Mouse (Mus musculus) urinary bladder, postnatal 25 days (tissue): ENCODE measurements around the gene Gmeb2.

Experiments
- DNase-seq: peaks from one replicate; pipeline ENCODE4 v3.0.0; 2022; ENCODE audit warnings: low spot score

Gmeb2 gene

DNA sequence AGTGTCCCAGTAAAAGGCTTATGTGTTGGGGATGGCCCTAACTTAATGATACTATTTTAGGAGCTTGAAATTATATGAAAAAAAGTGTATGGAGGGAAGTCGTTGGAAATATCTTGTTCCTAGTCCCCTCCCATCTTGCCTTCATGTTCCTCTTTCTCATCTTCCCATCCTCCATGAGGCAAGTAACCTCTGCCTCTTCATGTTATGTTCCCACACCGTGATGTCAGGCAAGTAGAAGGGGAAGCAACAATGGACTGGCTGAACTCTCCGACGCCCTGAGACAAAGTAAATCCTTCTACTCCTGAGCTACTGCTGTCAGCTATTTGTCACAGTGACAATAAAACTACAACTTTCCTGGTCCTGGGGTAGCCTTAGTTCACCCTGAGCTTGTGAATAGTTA, 13.2 kb downstream of the Gmeb2 start:
- no peak for DNase-seq

DNA sequence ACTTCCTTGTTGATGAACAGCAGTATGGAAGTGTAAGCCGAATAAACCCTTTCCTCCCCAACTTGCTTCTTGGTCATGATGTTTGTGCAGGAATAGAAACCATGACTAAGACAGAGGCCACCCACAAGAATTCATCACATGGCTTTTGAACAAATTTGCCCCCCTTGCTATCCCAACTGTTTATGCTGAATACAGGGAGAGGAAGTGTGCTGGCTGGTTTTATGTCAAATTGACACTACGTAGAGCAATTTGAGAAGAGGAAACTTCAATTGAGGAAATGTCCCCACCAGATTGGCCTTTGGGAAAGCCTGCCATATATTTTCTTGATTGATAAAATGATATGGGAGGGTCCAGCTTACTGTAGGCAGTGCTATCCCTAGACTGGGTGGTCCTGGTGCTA, 14.0 kb downstream of the Gmeb2 start:
- DNase-seq = no peak

DNA sequence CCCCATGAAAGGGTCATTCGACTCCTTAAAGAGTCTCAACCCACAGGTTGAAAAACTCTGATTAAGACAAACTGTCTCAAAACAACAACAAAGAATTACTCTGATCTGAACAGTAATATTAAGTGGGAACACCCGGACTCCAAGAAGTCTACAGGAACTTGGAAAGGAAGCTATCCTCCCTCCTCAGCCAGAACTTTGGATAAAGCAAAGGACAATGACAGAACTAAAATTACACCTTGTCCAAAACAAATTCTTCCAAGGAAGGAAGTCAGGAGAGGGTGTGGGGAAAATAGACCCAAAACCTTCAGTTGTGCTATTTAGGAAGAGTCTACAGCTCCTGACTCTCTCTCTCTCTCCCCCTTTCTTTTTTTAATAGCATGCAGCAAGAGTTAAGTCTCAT, 15.7 kb downstream of the Gmeb2 start:
- DNase-seq = no peak

DNA sequence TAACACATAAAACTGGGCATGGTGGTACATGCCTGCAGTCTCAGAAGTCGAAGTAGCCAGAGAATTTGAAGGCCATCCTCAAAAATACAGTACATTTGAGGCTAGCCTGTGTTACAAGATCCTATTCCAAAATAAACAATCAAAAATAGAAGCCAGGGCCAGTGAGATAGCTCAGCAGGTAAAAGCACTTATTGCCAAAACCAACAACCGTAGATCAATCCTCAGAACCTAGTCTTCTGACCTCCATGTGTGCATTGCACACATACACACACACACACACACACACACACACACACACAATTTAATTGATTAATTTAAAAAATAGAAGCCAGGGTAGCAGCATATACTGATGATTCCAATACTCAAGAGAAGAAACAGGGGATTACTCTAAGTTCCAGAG, 21.0 kb downstream of the Gmeb2 start:
- no peak for DNase-seq

DNA sequence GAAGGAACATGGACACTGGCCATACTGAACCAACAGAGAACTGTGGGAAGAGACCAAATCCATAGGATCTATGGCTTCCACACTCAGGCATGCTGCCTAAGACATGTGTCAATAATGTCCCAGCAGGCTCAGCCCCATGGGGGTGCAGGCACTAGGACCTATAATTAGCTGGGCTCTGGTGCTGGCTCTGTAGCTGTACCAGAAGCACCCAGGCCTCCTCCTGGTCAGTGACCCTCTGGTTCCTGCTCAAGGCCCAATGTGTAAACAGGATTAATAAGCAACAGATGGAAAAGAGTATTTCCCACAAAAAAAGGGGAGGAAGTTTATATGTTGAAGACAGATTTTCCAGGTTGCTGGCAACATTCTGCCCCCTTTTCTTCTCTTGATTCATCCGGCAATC, 34.6 kb downstream of the Gmeb2 start:
- DNase-seq = no peak

- no peak for DNase-seq
Measured at GRCm38 (mm10) chr2:181251841-181252240, 36.0 kb downstream of the Gmeb2 start.

DNA sequence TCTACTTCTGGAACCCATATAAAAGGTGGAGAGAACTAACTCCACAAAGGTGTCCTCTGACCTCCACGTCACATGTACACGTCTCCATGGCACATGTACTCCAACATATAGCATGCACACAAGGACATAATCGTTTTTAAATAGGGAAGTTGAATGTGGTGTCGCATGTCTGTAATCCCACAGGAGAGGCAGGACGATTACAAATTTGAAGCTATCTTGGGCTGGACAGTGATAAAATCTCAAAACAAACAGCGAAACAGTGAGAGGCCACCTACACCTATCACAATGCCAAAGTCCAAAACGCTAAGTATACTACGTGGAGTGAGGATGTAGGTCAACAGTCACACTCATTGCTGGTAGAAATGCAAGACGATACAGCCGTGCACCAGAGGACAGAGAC, 38.6 kb downstream of the Gmeb2 start:
- no peak for DNase-seq

GRCm38 (mm10) chr2:181245031-181245430, 42.8 kb downstream of the Gmeb2 start:
- DNase-seq = no peak

DNA sequence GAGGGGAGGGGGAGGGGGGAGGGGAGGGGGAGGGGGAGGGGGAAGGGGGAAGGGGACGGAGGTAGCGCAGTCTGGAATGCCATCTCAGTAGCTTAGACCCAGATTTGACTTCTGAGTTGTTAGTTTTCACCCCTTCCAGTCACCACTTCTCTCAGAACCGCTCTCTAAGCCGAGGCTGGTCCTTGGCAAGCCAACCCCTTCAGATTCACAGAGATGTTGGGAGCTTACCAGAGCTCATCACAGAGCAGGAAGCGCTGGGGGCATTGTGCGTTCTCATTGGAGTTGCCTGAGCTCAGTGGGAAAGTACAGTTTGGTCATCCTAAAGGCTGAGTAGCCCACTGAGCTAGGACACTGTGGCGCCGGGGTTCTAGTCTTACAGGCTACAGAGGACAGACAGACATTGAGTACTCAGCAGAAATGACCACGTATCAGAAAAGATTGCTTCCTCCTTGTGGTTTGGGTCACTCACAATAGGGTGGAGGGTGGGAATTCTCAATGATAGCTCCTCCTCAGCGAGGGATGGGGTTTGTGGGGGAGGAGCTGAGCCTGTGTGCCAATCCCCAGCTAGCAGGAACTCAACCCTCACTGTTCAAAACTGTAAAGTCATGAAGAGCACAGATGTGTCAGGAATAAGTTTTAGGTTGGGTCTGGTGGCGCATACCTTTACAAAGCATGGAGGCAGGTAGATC, 44.0 kb downstream of the Gmeb2 start:
- no peak for DNase-seq

DNA sequence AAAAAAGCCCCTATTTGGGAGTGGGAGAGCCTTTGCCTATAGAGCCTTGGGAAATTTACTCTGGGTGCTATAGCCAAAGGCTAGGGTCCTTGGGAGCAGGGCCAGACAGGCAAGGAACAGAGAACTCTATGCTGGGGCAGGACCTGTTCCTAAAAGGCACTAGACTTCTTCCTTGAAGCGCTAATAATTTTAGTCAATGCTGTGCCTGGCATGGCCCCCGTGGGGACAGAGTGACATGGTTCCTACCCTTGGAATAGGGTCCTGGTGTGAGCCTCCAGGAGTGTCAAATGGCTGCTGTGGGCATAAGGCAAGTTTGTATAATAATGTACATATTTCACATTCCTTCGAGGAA, 45.5 kb downstream of the Gmeb2 start:
- no peak for DNase-seq

GRCm38 (mm10) chr2:181241602-181242313, 46.1 kb downstream of the Gmeb2 start, which contains the start of gene Helz2:
Gene Helz2, minus strand, starts transcription at chr2:181242027.
- DNase-seq = peak; percentile 37

GRCm38 (mm10) chr2:181240806-181241440, 46.9 kb downstream of the Gmeb2 start:
- no peak for DNase-seq

DNA sequence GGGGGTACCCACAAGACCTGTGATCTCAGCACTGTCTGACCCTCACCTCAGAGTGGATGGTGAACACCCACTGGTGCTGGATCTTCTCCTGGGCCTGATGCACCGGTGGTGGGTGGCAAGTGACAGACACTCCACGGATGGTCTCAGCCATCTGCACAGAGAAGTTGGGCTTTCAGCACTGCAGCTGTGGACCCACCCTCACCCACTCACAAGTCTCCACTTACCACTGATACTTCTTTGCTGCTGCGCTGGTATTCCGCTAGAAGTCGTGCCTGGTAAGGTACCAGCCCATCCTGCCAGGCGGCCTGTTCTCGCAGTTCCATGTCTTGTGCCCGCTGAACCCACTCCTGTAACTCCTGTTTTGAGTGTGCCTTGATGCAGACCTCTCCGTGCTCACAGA, 48.6 kb downstream of the Gmeb2 start:
- no peak for DNase-seq

DNA sequence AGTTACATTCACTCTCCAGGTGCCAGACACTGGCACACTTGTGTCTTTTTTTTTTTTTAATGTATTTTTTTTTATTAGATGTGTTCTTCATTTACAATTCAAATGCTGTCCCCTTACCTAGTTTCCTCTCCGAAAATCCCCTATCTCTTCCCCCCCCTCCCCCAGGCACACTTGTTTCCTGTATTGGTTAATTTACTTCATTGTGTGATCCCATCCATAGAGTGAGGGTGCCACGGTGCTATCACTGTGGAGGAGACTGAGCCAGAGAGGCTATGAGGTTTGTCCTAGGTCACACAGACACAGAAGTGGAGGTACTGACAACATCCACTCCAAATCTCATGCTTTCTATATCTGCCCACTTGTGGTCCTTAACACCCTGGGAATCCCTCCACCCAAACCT, 49.0 kb downstream of the Gmeb2 start:
- no peak for DNase-seq

- DNase-seq = no peak
Measured at GRCm38 (mm10) chr2:181238091-181238610, 49.7 kb downstream of the Gmeb2 start.

DNA sequence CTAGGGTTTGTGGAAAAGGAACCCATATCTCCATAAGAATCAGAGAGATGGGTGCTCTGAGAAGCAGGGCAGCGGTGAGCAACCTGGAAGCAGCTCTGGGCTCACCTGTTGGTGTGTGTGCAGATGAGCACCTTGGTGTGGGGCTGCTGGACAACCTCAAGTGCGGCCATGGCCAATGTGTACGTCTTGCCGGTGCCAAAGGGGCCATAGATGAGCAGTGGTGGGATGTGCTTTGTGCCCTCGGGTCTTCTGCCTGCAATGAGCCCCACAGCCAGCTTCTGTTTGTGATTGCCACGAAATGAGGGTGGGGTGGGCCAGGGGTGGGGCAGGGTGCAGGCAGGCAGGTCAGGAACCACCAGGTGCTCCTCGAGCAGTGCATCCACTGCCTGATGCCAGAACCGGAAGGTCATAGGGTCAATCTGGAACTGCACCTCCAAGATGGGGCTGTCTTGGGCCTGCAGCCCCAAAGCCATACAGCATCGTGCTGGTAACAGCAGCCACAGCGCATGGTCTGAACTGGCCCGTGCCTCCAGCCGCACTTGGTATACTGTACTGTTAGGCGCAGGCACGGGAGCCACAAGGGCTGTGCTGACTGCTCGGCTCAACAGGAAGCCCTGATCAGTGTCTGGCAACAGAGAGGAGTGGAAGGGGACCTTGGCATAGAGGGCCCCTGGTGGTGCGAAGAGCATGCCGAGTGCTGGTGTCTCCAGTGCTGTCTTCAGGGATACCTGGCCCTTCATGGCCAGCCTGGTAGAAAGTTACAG, 50.4 kb downstream of the Gmeb2 start:
- DNase-seq = no peak

DNA sequence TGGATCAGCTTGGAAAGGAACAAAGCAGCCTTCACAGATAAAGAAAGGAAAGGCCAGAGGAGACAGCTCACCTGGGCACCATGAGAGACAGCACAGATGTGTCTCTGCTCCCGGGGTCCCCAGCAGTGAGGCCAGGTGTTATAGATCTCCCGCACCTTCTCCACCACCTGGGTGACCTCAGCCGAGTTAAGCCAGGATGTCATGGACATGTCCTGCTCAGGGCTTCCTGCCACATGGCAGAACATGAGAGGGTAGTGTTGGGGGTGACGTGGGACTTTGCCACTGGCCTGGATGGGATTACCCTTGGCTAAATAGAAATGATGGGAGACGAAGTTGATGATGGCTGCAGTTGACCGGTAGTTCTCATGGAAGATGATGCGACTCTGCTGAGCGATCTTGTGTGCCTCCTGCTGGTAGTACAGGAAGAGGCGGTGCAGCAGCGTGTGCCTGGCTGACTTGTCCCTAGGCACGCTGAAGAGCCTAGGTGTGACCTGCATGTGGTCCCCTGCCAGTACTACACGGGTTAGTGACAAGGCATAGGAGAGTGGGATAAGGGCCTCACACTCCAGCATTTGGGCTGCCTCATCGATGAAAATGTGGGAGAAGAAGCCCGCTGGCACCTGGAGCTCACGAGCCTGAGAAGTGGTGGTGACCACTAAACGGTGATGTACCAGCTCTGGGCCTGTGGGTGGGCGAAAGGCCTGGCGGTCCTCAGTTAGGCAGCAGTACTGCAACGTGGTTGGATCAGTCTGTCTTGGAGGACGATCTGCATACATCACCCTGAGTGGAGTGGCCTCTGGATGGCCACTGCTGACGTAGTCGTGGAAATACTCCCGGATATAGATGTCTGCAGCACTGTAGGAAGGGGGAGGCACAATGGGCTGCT, 51.9 kb downstream of the Gmeb2 start:
- DNase-seq = no peak

- DNase-seq = no peak
Measured at GRCm38 (mm10) chr2:181234680-181235079, 53.2 kb downstream of the Gmeb2 start.

DNA sequence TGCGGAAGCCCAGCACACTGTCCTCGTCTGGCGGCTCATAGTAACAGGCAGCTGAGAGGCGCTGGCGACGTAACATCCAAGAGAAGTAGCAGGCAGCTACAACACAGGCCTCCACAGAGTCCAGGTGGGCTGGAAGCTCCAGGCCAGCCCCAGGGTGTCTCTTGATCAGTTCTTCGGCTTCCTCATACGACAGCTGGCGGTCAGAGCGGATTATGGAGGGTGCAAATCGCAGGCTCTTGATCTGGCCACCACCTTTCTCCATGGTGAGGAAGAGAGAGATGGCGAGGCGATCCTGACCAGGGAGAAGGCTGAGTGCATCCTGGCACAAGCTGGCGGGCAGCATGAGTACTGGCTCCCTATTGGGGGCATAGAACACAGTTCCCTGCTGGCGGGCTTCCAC, 54.4 kb downstream of the Gmeb2 start:
- DNase-seq = no peak

- DNase-seq = no peak
Measured at GRCm38 (mm10) chr2:181231171-181231570, 56.7 kb downstream of the Gmeb2 start.

DNA sequence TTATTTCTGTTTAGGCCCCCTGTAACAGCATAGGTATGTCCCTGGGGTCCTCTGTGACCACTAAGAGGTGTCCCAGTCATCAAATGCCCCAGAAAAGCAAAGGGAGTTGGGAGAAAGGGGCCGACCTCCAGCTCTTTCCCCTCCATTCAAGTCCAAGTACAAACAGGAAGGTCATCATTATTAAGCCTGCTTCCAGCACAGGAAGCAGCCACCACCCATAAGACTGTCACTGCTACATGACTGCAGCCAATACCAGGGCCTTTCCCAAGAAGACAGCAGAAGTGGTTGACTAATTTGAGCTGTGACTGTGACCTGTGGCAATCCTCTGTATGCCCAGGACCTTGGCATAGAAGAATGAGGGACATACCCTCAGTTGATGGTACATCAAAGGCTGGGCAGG, 59.5 kb downstream of the Gmeb2 start:
- no peak for DNase-seq
